Mouse (Mus musculus) 3T3-L1 (cell line): ENCODE data around the gene Gm28047.

ENCODE experiments used
- DNase-seq: peaks from one replicate; pipeline ENCODE4 v3.0.0-alpha.2; 2015; ENCODE audit warnings: low read depth, low spot score

The Gm28047 gene

DNA sequence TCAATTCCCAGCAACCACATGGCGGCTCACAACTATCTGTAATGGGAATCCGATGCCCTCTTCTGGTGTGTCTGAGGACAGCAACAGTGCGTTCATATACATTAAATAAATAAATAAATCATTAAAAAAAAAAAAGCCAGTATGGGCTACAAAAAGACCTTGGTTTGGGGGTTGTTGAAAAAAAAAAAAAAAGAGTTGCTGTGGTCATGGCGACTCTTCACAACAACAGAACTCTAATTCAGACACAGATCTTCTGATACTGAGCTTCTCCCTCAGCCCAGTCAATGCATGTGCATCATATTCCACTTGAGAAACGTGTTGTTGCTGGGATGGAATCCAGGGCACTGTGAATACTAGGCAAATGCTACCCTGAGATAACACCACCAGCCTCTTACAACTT lies 72.3 kb downstream of the Gm28047 start:
- no peak for DNase-seq

DNA sequence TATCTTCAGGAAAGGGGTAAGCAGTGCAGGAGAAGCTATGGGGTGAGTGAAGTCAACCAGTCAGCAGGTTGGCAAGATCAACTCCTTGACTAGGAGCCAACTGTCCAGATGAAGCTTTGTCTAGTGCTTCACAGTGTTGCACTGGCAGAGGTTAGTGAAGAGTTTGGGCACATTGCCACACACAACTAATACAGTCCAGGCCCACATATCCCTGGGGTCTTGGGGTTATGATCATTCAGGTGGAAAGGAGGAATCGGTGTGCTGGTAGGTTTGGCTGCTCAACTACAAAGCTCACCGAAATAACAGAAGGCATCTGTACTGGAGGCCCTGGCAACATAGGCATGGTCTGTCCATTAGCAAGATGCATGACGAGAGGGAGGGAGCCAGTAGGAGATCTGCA lies 77.4 kb downstream of the Gm28047 start:
- no peak for DNase-seq

DNA sequence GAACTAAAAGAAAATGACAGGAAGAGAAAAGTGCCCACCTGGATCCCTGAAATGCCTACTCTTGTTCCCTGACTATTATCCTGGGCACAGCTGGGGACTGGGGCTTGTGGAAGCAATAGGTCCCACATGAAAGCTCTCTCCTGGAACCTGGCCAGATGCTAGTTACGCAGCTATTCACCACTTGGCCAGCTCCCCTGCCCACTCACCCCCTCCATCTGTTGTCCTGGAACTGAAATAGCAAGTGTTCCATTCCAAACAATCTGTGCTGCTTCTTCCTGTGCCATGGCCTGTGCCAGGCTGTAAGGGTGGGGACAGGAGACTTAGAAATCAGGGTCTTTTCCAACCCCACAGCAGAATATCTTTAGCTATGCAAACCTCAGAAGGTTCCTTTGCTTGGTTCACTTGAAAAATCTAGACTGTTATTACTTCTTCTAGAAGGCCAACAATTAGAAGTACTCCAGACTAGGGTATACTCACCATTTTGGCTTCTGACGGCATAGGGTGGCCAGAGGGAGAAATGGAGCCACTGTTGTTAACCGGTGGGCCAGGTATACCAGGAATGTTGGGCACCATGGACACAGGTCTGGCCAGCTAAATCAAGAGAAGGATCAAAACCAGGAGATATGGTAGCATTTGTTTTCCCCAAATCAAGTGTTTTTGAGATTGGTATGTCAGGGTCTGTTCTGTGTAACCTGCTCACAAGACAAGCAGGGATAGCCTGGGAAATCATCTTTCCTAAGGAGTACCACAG lies 78.0 kb downstream of the Gm28047 start:
- no peak for DNase-seq

DNA sequence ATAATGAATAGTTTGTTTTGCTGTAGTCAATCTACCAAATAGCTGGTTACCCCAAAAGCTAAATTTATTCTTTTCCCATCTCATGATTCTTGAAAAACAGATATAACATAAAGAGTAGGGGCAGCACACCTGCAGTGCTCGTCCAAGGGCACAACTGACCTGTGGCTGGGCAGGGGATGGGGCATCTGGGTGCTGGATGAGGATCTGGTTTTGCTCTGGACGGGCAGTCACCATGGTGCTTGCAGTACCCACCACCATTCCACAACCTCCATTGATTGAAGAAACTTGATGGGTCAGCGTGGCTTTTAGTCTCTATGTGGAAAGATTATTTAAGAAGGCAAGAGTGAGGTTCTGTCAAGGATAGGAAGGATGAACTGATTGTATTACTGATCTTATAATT lies 78.6 kb downstream of the Gm28047 start:
- DNase-seq = no peak

DNA sequence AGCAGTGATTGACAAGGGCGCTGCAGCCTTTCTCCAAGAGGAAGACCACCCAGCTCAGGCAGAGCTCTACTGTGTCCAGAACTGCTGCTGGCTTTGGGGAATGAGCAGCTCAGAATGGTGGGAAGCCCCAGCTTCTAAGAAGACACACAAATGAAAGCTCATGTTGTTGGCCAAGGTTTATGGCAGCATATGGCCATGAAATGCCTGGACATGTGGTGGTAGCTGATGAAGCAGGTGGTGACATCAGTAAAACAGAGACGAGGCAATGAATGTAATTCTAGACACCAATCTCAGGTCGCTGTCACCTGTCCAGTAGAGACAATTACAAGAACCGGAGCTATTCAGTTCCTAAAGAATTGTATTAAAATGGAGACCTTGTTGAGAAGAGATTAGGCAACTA lies 80.1 kb downstream of the Gm28047 start:
- DNase-seq = no peak

DNA sequence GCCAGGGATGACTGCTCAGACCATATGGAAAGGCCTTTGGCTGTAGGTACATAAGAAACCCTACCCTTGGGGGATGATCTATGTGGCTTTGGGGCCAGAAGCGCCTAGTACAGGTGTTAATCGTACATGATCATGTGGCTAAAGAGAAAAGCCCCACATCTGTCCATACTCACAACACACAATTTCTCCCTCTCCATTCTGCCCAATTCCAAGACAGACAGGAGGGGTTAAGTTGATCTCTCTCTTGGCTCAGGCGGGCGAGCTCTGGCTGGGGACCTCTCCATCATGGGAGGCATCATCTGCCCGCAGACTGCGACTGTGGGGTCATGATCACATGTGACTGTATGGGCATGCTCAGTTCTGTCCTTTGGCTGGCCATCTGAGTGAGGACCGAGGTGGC lies 90.9 kb downstream of the Gm28047 start:
- DNase-seq = no peak

DNA sequence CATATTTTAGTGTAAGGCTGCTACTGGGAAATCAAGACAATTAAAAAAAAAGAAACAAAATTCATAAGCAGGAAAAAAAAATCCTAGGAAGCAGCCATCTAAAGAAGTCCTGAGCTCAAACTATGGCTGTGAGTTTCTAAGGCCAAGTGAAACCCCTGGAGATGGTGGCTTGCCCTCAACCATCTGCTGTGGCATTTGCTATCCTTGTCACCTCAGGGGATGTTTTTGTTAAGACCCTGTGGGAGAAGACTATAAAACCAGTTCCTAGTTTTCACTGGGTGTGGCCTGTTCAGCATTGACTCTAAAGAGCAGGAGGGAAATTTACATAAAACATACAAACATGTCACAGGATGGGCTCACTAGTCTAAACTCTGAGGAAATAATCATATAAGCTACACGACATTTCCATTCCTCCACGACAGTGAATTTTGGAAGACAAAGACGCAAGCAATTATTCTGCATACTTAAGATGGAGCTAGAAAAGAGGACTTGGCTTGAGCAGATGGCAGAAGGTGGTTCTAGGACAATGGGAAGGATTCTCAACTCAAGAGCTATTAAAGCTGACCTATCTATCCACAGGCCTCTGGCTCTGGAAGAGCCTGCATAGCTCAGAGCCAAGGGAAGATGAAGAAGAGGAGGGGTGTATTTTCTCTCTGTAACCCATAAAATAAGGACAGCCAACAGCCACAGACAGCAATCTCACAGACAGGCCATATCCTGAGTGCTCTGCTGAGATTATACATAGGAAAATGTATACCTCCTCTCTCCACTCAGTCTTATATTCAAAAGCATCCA lies 92.6 kb downstream of the Gm28047 start:
- no peak for DNase-seq

DNA sequence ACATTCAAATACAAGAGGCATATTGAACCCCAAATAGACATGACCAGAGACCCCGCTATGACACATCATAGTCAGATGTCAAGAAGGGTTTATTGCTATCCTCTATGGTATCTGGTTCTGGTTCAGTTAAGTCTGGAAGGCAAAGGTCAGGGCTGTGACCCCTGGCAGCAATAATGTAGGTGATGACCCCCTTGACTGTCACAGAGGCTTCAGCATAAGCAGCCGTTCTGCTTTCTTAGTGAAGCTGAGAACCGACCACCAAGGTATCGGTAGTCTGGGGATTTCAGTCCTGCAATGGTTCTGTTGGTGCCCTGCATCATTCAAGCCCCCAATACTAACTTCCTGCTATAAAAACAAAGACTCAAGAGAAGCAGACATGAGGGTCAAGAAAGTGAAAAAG lies 93.3 kb downstream of the Gm28047 start:
- no peak for DNase-seq

DNA sequence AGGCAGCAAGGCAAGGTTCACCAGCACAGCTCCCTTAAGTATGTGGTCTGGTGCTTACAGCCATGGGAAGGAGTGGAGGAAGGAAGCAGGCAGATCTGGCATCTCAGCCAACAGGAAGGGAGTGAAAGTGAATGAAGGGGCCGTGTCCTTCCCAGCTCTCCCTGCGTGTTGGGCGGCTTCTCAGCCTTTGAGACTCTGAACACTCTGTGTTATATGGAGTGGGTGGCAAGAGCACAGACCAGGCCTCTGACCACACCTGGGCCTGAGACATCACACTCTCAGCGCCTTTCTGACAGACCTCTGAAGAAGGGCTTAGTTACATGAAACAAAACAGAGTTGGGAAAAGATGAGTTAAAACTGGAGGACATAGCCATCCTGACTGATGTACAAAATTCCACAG lies 94.3 kb downstream of the Gm28047 start:
- DNase-seq = no peak

DNA sequence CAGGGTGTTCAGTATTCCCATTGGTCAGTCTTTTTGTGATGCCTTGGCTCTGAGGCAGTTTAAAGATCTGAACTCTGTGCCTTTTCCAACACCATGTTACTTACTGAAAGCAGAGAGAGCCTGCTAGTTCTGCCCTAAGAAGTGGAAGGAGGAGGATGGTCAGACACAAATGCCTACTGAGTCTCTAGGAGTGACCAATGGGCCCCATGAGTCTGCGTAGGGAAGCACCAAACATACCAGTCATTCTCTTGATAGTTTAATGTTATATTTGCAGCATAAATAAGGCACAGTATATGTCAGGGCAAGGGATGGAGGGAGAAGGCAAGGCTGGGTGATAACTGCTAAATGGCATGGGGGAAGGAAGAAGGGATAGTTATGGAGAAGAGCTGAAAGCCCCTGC lies 96.5 kb downstream of the Gm28047 start:
- no peak for DNase-seq

DNA sequence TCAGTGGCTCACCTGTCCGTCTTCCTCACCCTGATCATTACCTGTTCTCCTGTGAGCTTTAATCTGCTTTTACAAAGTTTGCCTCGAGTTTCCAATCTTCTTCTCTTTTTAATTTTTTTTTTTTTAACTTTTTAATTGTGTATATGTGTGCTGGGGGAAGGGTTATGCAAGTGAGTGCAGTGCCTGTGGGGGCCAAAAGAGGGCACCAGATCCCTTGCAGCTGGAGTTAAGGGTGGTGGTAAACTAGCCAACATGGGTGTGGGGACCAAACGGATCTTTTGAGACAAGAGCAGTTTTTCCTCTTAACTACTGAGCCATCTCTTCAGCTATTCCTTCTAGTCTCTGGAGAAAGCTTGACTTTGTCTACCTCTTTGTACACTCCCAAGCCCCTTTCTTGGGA lies 96.9 kb downstream of the Gm28047 start:
- DNase-seq = no peak

DNA sequence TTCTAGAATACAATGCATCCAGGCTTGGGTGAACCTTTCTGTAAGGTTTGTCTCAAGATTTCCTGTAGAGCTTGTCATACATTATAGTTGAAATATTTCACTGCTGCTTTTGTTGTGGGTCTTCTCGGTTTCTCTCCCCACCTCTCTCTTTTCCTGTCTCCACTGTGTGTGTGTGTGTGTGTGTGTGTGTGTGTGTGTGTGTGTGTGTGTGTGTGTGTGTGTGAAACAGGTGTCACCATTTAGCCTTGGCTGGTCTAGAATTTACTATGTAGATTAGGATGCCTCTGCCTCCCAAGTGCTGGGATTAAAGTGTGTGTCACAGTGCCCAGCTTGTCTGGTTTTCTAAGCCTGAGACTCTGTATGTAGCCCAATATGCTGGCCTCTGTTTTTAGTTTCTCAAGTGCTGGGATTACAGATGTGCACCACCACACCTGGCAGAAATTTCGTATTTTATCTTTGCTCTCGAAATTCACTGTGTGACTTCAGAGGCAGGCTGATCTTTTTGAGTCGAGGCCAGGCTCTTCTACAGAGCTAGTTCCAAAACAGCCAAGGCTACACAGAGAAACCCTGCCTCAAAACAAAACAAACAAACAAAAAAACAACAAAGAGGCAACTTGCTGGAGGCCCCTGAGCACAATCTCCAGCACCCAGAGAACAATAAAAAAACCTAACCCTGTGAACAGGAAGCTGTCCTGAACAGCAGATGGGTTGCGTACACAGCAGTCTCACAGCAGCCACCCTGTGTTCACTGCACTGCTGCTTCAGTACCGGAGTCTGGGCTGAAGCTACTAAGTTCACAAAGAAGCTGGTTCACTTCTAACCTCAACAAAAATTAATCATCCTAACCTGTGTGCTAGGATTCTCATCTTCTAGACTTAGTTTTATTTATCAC lies 98.5 kb downstream of the Gm28047 start:
- no peak for DNase-seq

DNA sequence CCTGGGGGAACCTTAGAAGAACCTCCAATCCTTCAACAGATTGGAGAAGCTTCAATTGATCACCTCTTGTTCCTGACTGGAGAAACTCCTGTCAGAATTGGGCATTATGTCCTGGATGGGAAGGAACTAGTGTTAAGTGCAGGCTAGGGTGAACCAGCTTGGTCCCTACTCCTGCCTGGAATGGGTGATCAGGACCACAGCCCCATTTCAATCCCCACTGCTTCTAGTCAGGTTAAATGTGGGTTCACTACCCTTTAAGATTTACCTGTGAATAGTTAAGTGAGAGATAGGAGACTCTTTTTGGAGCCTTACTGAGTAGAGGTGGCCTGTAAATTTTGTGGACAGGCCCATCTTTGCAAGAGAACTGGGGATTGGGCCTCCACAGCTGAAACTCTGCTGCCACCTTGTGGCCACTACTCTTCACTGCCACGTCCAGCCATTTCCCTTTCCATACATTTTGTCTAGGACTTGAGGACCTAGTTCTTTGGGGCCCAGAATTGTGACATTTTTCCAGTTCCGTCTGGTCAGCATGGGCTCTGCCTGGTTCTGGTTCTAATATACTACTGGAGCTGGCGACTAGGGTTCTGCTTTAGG lies 99.9 kb downstream of the Gm28047 start, which contains the start of gene Npff:
TSS of gene Npff (minus strand) at position 51 of the 594 bp plus-strand sequence.
- DNase-seq = peak; percentile 93

DNA sequence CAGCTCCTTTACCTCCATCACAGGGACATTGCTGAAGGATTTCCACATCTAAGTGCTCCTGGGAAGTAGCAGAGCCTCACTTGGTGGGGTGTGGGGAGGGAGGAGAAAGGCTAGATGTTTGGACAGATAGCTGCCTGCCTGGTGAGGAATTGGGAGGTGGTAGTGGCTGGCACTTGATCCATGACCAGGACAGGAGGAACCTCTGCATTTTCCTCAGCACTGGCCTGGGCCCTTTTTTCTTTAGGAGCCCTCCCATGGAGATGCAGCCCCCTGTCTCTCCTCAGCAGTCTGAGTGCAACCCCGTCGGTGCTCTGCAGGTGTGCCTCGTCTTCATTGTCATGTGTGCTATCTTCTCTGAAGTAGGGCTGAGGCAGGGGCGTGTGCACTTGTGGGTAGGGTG lies 103.4 kb downstream of the Gm28047 start:
- no peak for DNase-seq

DNA sequence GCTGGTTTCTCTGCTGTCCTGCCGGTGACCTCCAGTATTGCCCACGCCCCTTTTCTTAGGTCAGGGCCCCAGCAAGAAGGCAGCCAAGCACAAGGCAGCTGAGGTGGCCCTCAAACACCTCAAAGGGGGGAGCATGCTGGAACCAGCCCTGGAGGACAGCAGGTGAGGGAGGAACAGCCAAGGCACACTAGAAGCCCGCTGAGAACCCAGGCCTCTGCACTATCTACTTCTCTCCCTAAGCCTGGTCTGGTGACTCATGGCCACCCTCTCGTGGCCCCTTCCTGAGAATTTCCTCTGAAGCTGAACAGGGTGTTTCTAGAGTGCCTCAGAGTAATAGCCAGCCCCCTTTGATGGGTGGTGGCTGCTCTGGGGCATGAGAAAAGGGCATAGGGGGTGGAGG lies 104.5 kb downstream of the Gm28047 start:
- peak; percentile 72 for DNase-seq

DNA sequence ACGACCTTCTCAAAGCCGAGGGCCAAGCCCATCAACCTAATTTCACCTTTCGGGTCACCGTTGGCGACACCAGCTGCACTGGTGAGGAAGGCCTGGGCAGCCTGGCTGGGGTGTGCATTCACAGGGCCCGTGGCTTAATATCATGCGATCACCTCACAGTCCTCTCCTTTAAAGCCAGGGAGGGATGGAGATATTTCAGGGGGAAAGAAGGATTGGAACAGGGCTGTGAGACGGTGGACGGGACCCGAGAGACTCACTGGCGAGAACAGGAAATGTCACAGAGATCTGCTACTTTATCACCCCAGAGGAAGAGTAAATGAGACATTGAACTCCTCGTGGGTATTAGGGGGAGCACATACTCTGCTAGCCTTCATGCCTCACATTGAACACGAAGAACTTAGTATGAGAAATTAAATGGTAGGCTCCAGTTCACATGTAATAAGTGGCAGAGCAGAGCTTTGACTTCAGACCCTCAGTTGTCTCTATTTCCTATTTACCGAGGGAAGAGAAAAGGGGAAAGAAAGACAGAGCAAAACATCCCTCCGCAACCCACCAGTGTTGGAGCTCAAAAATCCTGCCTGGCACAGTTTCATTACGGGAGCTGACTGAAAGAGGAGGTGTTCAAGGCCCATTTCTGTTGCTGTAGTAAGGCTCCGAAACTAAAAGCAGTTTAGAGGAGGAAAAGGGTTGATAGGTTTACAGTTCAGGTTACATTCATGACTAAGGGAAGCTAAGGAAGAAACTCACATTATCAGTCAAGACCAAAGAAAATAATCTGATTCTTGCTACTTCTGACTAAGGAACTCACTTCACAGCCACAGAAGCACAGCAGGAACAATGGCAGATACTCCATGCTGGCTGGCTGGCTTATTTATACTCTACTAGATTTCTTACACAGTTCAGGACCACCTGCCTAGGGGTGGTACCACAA lies 105.4 kb downstream of the Gm28047 start:
- no peak for DNase-seq

DNA sequence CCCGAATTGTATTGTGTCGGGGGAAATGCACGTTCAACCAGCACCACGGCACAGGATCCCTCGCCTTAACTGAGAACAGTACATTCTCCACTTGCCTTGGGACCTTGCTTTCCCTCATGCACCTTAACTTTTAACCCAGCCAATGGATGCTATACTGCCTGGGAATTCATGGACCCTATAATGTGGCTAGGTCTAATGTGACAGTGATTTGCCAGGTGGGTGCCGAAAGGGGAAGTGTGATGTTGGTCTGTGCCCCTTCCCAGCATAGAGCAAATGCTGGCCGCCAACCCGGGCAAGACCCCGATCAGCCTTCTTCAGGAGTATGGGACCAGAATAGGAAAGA lies 106.0 kb downstream of the Gm28047 start:
- no peak for DNase-seq

DNA sequence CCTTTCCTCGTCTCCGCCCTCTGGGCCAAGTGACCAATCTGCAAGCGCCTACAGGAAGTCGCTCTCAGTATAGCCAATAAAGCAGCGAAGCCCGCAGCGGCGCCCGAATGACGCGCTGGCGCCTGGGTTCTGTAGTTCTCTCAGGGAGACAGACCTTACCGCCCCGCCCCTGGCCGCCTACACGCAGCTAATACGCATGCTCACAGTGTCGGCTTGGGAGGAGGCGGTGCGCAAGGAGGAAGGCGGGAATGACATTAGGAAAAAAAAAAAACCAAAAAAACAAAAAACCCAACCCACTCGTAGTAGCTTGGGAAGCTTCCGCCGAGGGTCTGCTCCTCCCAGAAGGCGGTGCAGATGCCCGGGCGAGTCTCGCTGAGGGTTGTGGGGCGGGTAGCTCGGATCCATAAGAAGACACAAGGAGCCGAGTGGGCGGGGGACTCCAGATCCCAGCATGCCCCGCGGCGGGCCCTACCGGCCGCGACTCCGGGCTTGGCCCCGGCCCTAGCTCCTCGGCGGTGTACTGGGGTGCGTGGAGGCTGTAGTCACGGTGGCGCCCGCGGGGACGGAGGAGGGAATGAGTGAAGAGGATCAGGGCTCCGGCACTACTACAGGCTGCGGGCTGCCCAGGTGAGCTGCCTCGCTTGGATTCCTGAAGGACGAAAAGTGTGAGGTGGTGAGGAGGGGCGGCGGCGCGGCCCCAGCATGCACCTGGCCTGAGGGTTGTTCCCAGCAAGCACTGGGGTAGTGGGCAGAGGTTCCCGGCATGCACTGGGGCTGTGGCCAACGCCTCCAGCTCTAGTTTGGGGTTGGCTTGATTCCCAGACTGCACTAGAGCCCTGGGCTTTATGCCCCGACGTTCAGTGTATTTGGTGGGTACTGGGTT lies 106.7 kb downstream of the Gm28047 start, which contains the start of gene Tarbp2:
TSS of gene Tarbp2 (plus strand) at position 217 of the 883 bp plus-strand sequence.
- peak; percentile 100 for DNase-seq

DNA sequence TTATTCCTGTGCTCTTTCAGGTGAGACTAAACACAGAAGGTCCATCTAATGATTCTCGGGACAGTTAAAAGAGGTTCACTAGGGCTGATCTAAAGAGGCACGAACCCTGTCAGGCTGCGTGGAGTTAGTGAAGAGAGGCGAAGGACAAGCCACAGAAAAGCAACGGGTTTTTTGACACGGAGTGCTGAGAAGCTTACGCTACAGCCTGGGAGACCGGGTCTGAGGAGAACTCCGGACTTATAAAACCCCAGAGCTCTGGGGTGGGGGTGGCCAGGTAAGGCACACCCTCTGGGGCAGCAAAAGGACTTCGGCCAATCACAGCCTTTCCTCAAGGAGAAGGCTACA lies 107.3 kb downstream of the Gm28047 start:
- DNase-seq = no peak
